Mouse (Mus musculus) neural tube, embryonic 14.5 days (tissue): ENCODE measurements at regions not wholly inside any gene's neighbourhood (a gene's known extent, or its start where the extent isn't known, plus 50 kb on each side); places are given as distances from the start of the nearest gene placed in this dataset.
"Not testable (repeated sequence)": the region's sequence is repeated elsewhere in the genome, so short reads cannot be mapped to it uniquely, and the experiment has no call there.

ENCODE experiments used
- ATAC-seq: fragments of 200-750 bp; cut with Nextera tagmentation; 2 replicates; pipeline ENCODE4 v1.8.0; 2017; ENCODE audit warnings: low read depth, mild to moderate bottlenecking, moderate TSS enrichment, moderate library complexity
- H3K27ac ChIP-seq: fragments of 300-500 bp; sonication (generic); 2 replicates; pipeline ENCODE4 v1.5.1; 2014; ENCODE audit warnings: low read depth, mild to moderate bottlenecking, control low read depth, low read length, moderate library complexity, mixed read lengths
- H3K27me3 ChIP-seq: fragments of 300-500 bp; sonication (generic); 2 replicates; pipeline ENCODE4 v1.6.1; 2014; ENCODE audit warnings: low read length; ENCODE audit not compliant: control insufficient read depth, insufficient read depth
- H3K36me3 ChIP-seq: fragments of 300-500 bp; sonication (generic); 2 replicates; pipeline ENCODE4 v1.6.1; 2014; ENCODE audit warnings: low read length, mixed read lengths; ENCODE audit not compliant: control insufficient read depth, insufficient read depth
- H3K4me1 ChIP-seq: fragments of 300-500 bp; sonication (generic); 2 replicates; pipeline ENCODE4 v1.6.1; 2014; ENCODE audit warnings: low read length; ENCODE audit not compliant: control insufficient read depth, insufficient read depth
- H3K4me2 ChIP-seq: fragments of 300-500 bp; sonication (generic); 2 replicates; pipeline ENCODE4 v1.6.1; 2014; ENCODE audit warnings: mild to moderate bottlenecking, low read depth, low read length, control low read depth
- H3K4me3 ChIP-seq: fragments of 300-500 bp; sonication (generic); 2 replicates; pipeline ENCODE4 v1.5.1; 2014; ENCODE audit warnings: low read depth, low read length, control low read depth, mixed read lengths
- H3K9ac ChIP-seq: fragments of 300-500 bp; sonication (generic); replicated peaks from 2 replicates; pipeline ENCODE4 v1.6.1; 2014; ENCODE audit warnings: low read depth, mild to moderate bottlenecking, control low read depth, low read length, mixed read lengths
- H3K9me3 ChIP-seq: fragments of 300-500 bp; sonication (generic); 2 replicates; pipeline ENCODE4 v1.6.1; 2016; ENCODE audit warnings: low read length; ENCODE audit not compliant: control insufficient read depth
- WGBS: fragments of 180-500 bp; shearing (Covaris S2); extraction: QIAGEN DNeasy Blood & Tissue Kit; methylation state at CpG from one replicate; pipeline ENCODE4 v1.1.7; 2014; 5-methylcytosine and 5-hydroxymethylcytosine counted together

DNA sequence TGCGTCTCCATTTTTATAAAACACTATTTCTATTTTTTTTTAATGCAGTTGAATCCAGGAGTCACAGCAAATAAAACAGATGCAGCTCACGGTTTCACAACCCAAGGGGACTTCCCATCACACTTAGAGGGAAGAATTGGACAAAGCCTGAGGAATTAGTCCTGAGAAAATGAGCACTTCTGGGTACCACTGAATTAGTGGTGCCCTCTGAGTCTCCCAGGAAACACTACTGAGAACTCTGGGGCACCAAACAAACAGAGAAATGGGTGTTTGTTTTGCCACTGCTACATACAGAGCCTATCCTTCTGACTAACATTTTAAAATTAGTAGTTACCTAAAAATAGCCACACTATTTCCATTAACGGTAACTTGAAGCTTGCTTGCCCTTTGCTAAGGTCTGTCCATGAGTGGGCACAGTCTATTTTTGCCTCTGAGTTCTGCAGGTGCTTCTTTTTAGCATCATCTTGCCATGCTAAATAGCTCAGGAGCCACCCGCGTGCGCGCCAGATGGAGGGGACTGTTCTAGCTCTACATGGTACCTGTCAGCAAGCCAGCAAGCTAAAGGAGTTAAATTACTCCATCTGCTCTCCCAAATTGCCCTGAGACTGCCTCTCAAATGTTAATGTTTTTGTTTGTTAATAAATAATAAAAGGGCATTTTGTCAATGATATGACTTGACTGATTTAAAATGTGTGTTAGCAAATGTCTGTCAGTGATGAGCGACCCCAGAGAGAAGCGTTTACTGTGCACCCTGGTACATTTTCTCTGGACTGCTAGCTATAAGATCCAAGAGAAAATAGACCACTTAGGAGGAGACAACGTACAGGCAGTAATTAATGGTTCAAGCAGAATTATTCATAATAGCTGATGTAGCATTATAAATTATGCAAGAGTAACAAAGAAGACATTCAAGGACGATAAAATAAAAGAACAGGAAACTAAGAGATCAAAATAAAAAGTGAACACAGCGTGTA lies 141.3 kb downstream of the Tas2r134 start:
- H3K36me3 ChIP-seq = no peaks in the 10 kb centered on the region
- WGBS = 25% methylated on average over 12 of the region's 12 CpGs
- H3K9me3 ChIP-seq = no peaks in the 10 kb centered on the region
- H3K9ac ChIP-seq = no peak overlapping the region
- H3K4me3 ChIP-seq = no peak overlapping the region
- ATAC-seq = peak; percentile 88
- no peaks in the 10 kb centered on the region for H3K27me3 ChIP-seq
- H3K4me2 ChIP-seq = no peak overlapping the region
- H3K27ac ChIP-seq = peak overlapping the region; percentile 10; the same call in 1 of the 2 replicates
- H3K4me1 ChIP-seq = peaks cover 14% of the 10 kb centered on the region; the same call in 1 of the 2 replicates

DNA sequence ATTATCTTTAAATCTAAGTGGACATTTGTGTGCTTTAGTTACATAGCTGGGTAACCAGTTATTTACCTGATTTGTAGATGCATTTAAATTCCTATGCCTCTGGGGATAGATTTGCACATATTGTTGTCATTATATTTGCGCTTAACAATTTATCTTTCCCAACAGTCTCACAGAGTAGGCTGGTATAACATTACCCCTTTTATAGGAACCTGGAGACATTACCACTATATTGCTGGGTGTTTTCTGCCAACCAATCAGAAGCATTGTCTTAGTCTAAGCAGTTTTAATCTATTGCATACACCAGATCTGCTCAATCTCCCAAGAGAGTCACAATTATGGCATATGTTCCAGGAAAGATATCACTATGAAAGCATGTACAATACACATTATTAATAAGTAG lies 149.8 kb downstream of the Rbm43 start:
- H3K4me3 ChIP-seq = no peak overlapping the region
- no peak overlapping the region for H3K27ac ChIP-seq
- 42% methylated on average over 1 of the region's 1 CpGs for WGBS
- no peaks in the 10 kb centered on the region for H3K4me1 ChIP-seq
- peak; percentile 70; the same call in 1 of the 2 replicates for ATAC-seq
- H3K9ac ChIP-seq = no peak overlapping the region
- no peaks in the 10 kb centered on the region for H3K36me3 ChIP-seq
- H3K27me3 ChIP-seq = no peaks in the 10 kb centered on the region
- H3K4me2 ChIP-seq = no peak overlapping the region
- no peaks in the 10 kb centered on the region for H3K9me3 ChIP-seq

DNA sequence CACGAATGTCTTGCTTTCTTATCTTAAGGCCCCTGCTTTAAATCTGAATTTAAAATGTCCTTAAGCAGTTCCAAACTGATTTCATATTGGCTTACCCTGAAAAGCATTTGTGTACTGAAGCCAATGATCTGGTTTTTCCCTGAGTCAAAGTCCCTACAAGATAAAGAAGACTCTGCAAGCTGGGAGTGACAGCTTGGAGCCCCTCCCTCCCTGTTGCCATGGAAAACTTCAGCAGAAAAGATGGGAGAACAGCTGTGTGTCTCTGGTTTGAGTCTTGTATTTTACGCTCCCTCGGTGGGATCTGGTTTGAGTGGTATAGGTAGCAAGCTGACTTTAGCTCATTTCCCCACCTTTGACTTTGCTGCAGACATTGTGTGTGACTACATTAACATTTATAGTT lies 146.1 kb downstream of the Rbm43 start:
- Histone ChIP-seq H3K4me3 (no peak overlapping the region), H3K27me3 (no peaks in the 10 kb centered on the region), H3K4me1 (no peaks in the 10 kb centered on the region), H3K36me3 (no peaks in the 10 kb centered on the region), H3K4me2 (no peak overlapping the region), H3K9ac (no peak overlapping the region), H3K9me3 (no peaks in the 10 kb centered on the region), H3K27ac (no peak overlapping the region)
- ATAC-seq = no peak
- 62% methylated on average over 3 of the region's 3 CpGs for WGBS

DNA sequence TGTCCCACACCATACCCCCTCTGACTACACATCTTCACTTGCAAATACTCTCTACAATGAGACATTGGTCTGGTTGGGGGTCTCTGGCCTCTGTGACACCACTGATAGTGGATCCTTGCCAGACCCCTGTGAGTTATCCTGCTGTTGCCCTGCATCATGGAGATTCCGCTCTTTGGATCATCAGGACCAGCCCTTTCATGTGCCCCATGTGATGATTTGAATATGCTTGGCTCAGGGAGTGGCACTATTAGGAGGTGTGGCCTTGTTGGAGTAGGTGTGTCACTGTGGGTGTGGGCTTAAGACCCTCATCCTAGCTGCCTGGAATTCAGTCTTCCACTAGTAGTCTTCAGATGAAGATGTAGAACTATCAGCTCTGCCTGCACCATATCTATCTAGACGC lies 141.7 kb downstream of the Rbm43 start:
- not testable (repeated sequence) for ATAC-seq, H3K4me3 ChIP-seq, H3K4me1 ChIP-seq, H3K36me3 ChIP-seq, H3K27ac ChIP-seq, H3K9me3 ChIP-seq, H3K27me3 ChIP-seq, H3K4me2 ChIP-seq, H3K9ac ChIP-seq
- WGBS = 83% methylated on average over 2 of the region's 2 CpGs

DNA sequence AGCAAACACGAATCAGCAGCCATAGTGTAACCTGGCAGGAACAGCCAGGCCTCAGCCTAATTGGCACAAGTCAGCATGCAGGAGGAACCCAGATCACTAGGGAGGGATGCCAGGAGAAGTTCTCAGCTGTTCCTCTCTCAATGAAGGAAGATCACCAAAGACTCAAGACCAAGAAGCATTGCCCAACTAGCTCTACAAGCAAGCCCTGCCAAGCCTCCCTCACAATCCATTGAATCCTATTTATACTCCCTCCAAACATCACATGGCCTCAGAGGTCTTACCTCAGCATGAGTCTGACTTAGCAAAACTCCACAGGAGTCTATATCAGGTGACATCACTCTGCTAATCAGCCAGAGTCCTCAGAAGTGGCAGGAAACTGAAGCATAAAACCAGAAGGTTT lies 135.1 kb downstream of the Rbm43 start:
- 92% methylated on average over 1 of the region's 1 CpGs for WGBS
- ATAC-seq = no peak

DNA sequence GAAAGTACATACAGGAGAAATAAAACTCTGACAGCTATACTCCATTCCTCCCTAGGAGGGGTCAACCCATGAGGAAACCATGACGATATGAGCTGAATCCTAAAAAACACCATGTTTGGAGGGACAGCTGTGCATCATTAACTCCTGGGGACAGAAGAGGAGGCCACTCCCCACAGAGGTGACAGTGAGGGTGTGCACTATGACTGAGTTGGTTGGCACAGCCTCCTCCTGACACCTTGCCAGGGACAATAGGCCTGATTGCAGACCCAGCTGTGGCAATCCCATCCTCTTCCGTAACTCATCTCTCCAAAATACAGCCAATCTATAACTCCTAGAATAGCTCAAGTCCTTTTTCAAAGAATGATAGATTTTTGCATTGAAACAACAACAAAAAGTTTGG lies 112.0 kb downstream of the Rbm43 start:
- Histone ChIP-seq H3K27me3 (no peaks in the 10 kb centered on the region), H3K4me3 (no peak overlapping the region), H3K4me2 (no peak overlapping the region), H3K4me1 (no peaks in the 10 kb centered on the region), H3K36me3 (no peaks in the 10 kb centered on the region), H3K27ac (no peak overlapping the region), H3K9me3 (no peaks in the 10 kb centered on the region; the same call in 1 of the 2 replicates), H3K9ac (no peak overlapping the region)
- WGBS = 64% methylated on average over 2 of the region's 2 CpGs
- no peak for ATAC-seq

More for the DNA sequence above, 135.1 kb downstream of the Rbm43 start:
- Histone ChIP-seq H3K27me3 (no peaks in the 10 kb centered on the region), H3K9me3 (no peaks in the 10 kb centered on the region), H3K4me3 (no peak overlapping the region), H3K9ac (no peak overlapping the region), H3K27ac (no peak overlapping the region), H3K4me2 (no peak overlapping the region), H3K36me3 (no peaks in the 10 kb centered on the region), H3K4me1 (no peaks in the 10 kb centered on the region)

DNA sequence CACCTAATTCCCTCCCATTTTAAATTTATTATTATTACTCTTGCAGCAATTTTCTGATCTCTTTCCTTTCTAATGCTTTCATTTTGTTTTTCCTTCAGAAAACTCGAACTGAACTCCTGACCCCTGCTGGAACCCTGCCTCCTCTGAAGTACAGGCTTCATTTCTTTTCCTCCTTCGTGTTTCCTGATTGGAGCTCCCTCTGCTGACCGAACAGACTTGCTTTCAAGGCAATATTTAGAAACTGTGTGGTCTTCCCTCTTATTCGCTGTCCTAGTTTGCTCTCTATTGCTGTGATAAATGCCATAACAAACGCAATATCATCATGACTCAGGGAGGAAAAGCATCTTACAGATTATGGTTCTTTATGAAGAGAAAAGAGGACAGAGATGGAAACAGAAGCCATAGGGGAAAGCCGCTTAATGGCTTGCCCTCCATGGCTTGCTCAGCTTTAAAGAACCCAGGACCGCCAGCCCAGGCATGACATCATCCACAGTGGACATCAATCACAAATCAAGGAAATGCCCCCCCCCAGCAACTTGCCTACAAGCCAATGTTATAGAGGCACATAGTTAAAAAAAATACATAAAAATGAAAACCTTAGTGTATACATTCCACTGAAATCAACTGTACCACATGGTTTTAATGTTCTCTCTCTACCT lies 104.5 kb downstream of the Rbm43 start:
- Histone ChIP-seq H3K36me3 (no peaks in the 10 kb centered on the region), H3K9me3 (no peaks in the 10 kb centered on the region), H3K27ac (no peak overlapping the region), H3K4me2 (no peak overlapping the region), H3K4me3 (no peak overlapping the region), H3K9ac (no peak overlapping the region), H3K27me3 (no peaks in the 10 kb centered on the region), H3K4me1 (no peaks in the 10 kb centered on the region)
- WGBS = 35% methylated on average over 7 of the region's 7 CpGs
- peak; percentile 56; the same call in 1 of the 2 replicates for ATAC-seq

DNA sequence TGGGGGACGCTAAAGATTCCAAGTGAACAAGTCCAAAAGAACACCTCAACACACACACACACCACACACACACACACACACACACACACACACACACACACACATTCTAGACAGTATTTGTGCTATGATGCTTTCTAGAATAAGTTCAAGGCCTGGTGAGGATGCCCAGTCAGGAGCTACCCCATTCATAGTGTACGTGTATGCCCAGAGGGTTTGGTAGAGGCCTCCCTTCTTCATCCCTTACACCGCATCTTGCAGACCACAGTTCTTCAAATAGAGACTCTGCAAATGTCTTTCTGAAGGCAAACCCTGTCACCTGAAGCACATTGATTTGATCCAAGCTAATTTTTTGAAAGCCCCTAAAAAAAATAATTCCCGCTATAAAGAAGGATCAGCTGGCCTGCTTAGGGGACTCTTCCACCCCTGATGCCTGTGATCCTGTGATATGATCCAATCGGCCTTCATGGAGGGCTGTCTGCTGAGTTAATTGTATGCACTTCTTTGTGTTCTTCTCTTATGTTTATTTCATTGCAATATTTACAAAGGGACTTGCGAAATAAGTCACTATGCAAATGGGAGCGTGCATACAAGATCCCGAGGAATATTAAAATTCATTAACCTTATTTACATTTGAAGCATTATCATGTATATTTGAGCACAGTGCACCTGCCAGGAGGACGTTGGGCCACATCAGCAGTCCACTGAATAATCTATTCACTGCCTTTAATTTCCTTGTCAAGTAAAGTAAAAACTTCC lies 103.8 kb downstream of the Rbm43 start:
- Histone ChIP-seq H3K4me3 (no peak overlapping the region), H3K36me3 (no peaks in the 10 kb centered on the region), H3K4me1 (no peaks in the 10 kb centered on the region), H3K9me3 (no peaks in the 10 kb centered on the region), H3K4me2 (no peak overlapping the region), H3K27me3 (no peaks in the 10 kb centered on the region), H3K27ac (no peak overlapping the region), H3K9ac (no peak overlapping the region)
- no peak for ATAC-seq
- WGBS = 39% methylated on average over 9 of the region's 9 CpGs
